Mouse (Mus musculus) stomach, embryonic 14.5 days (tissue): ENCODE results near the gene Palld. TPM values are rescaled to one million over a fixed set of nuclear protein-coding genes. Genes with fewer than 3 reads are reported as not detected.

Source experiments
- ATAC-seq: fragments of 200-750 bp; cut with Nextera tagmentation; 2 replicates; pipeline ENCODE4 v1.8.0; 2017; ENCODE audit warnings: low read depth, moderate TSS enrichment; ENCODE audit not compliant: insufficient number of reproducible peaks, insufficient read depth, low FRiP score
- H3K27ac ChIP-seq: fragments of 300-500 bp; sonication (generic); 2 replicates; pipeline ENCODE4 v1.5.1; 2014; ENCODE audit warnings: mild to moderate bottlenecking, low read length, moderate library complexity, mixed read lengths
- H3K27me3 ChIP-seq: fragments of 300-500 bp; sonication (generic); 2 replicates; pipeline ENCODE4 v1.6.1; 2014; ENCODE audit warnings: low read length, control low read depth, mixed read lengths; ENCODE audit not compliant: control insufficient read depth, insufficient read depth
- H3K36me3 ChIP-seq: fragments of 300-500 bp; sonication (generic); 2 replicates; pipeline ENCODE4 v1.6.1; 2014; ENCODE audit warnings: mild to moderate bottlenecking, control low read depth, low read length, moderate library complexity, mixed read lengths; ENCODE audit not compliant: control insufficient read depth, insufficient read depth
- H3K4me1 ChIP-seq: fragments of 300-500 bp; sonication (generic); 2 replicates; pipeline ENCODE4 v1.6.1; 2014; ENCODE audit warnings: low read length, control low read depth, mixed read lengths; ENCODE audit not compliant: control insufficient read depth, insufficient read depth
- H3K4me2 ChIP-seq: fragments of 300-500 bp; sonication (generic); replicated peaks from 2 replicates; pipeline ENCODE4 v1.6.1; 2014; ENCODE audit warnings: low read depth, low read length, control low read depth
- H3K4me3 ChIP-seq: fragments of 300-500 bp; sonication (generic); 2 replicates; pipeline ENCODE4 v1.5.1; 2014; ENCODE audit warnings: low read depth, low read length, control low read depth
- H3K9ac ChIP-seq: fragments of 300-500 bp; sonication (generic); replicated peaks from 2 replicates; pipeline ENCODE4 v1.6.1; 2014; ENCODE audit warnings: low read depth, mild to moderate bottlenecking, control low read depth, low read length, moderate library complexity, mixed read lengths
- H3K9me3 ChIP-seq: fragments of 300-500 bp; sonication (generic); 2 replicates; pipeline ENCODE4 v1.6.1; 2016; ENCODE audit warnings: low read depth, low read length, control low read depth; ENCODE audit not compliant: control insufficient read depth
- WGBS: fragments of 180-500 bp; shearing (Covaris S2); extraction: QIAGEN DNeasy Blood & Tissue Kit; methylation state at CpG from one replicate; pipeline ENCODE4 v1.1.7; 2014; 5-methylcytosine and 5-hydroxymethylcytosine counted together
- polyA plus RNA-seq: library from polyadenylated mRNA; unstranded; fragments of >200 nt; fragmentation: Nextera tagmentation; extraction: Ambion mirVana; gene quantifications from 2 replicates; pipeline ENCODE4 v1.2.1, GENCODE M21; 2014

The Palld gene
- polyA plus RNA-seq, 1 experiment from 2014 or later: 91.0 TPM

DNA sequence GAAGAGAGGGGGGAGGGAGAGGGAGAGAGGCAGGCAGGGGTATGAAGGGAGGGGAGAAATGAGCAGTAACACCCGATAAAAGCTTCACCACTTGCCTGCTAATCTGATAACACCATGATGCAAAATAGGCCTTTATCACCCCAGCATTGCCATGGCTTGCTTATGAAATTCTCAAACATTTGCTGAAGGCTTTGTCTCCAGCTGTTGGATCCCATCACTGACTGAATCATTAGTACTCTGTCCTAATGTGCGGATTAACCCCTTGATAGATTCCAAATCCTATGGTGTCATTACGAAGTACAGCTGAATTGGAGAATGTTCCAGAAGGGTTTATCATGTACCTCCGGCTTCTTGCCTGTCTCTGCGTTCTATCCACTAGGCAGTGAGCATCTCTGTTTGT is 55.0 kb downstream of the Palld start:
- no peaks in the 10 kb centered on the region for H3K9me3 ChIP-seq
- WGBS: 60% methylated on average over 5 of the region's 5 CpGs
- H3K4me3 ChIP-seq: no peak overlapping the region
- no peaks in the 10 kb centered on the region for H3K36me3 ChIP-seq
- no peaks in the 10 kb centered on the region for H3K27me3 ChIP-seq
- 0 out of 2 replicates have a peak, but pooled peaks cover 7% of the 10 kb centered on the region for H3K4me1 ChIP-seq
- H3K9ac ChIP-seq: no peak overlapping the region
- H3K27ac ChIP-seq: no peak overlapping the region
- no peak for ATAC-seq
- H3K4me2 ChIP-seq: no peak overlapping the region

DNA sequence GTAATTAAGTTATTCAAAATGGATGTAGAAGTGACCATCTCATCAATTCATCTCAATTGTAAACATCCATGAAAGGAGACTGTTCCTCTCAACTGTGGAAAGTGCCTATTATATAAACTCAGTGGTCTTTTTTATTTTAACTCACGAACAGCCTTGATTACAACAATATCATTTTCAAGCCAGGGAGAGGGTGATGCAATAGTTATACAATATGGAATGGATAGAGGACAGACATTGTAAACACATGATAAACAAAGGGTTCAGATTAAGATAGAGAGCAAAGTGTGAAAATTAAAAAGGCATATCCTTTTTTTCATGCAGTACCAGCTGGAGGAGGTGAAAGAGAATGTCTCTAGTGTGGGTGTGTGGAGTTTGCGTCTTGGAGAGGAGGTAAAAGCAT is 57.5 kb downstream of the Palld start:
- H3K27ac ChIP-seq: no peak overlapping the region
- H3K36me3 ChIP-seq: no peaks in the 10 kb centered on the region
- no peak overlapping the region for H3K4me2 ChIP-seq
- 0 out of 2 replicates have a peak, but pooled peaks cover 7% of the 10 kb centered on the region for H3K4me1 ChIP-seq
- no peak overlapping the region for H3K9ac ChIP-seq
- H3K4me3 ChIP-seq: no peak overlapping the region
- no peak for ATAC-seq
- no peaks in the 10 kb centered on the region for H3K9me3 ChIP-seq
- H3K27me3 ChIP-seq: no peaks in the 10 kb centered on the region
- 55% methylated on average over 2 of the region's 2 CpGs for WGBS

DNA sequence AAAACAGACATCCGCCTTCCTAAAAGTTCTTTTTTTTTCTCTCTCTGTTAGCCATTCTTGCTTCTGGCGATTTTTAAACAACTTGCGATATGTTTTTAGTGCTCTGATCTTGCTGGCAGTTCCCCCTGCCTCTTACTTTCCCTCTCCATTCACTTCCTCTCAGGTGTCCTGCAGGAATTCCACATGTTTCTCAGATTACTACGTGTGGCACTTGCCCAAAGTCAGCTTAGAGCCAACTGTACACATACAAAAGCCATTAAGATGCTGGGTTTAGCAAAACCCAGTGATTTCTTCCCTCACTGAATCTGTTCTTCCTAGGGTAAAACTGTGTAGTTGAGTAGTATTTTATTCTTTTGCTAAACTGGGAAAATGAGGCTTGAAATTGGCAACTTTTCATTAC is 57.9 kb downstream of the Palld start:
- peak overlapping the region; percentile 1; the same call in 1 of the 2 replicates for H3K27ac ChIP-seq
- H3K9me3 ChIP-seq: no peaks in the 10 kb centered on the region
- 40% methylated on average over 4 of the region's 4 CpGs for WGBS
- no peaks in the 10 kb centered on the region for H3K36me3 ChIP-seq
- no peak overlapping the region for H3K9ac ChIP-seq
- 0 out of 2 replicates have a peak, but pooled peaks cover 7% of the 10 kb centered on the region for H3K4me1 ChIP-seq
- no peak overlapping the region for H3K4me3 ChIP-seq
- ATAC-seq: no peak
- H3K4me2 ChIP-seq: no peak overlapping the region
- H3K27me3 ChIP-seq: no peaks in the 10 kb centered on the region

DNA sequence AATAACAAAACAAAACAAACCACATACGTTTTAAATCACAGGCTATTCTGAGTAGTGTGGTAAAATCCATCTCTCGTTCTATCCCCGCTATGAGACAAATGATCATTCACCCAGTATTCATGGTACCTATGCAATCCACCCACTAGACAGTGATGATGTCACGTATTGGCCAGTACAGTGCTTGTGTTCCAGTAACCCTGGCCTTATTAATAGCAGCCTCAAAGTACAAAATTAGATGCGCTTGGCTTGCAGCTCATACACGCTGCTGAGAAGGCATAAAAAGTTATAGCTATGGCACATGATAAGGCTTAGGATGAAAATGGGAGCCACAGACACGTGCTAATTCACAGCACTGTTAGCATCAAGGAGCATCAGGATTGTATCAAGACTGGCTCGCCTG is 58.7 kb downstream of the Palld start:
- H3K4me1 ChIP-seq: 0 out of 2 replicates have a peak, but pooled peaks cover 3% of the 10 kb centered on the region
- H3K9me3 ChIP-seq: no peaks in the 10 kb centered on the region
- no peaks in the 10 kb centered on the region for H3K27me3 ChIP-seq
- H3K4me2 ChIP-seq: no peak overlapping the region
- no peak overlapping the region for H3K27ac ChIP-seq
- H3K4me3 ChIP-seq: no peak overlapping the region
- 77% methylated on average over 8 of the region's 8 CpGs for WGBS
- ATAC-seq: no peak
- no peak overlapping the region for H3K9ac ChIP-seq
- H3K36me3 ChIP-seq: no peaks in the 10 kb centered on the region

DNA sequence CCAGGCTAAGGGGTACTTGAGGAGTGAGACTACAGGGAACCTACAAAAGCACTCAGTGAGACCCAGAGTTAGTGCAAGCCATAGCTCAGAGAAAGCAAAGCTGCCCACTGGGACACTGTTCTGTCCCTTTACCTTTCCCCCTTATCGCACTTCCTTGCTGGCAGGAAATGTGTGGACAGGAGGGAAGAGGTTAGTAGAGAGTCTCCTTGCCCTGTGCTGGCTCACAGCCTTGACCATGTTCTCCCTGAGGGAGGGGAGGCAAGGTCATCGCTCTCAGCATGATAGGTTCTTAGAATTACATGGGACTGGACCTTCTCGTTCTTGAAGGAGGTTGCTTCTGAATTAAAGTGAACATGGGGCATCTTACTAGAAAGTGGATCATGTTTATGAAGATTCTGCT is 69.3 kb downstream of the Palld start:
- 90% methylated on average over 3 of the region's 3 CpGs for WGBS
- ATAC-seq: no peak

DNA sequence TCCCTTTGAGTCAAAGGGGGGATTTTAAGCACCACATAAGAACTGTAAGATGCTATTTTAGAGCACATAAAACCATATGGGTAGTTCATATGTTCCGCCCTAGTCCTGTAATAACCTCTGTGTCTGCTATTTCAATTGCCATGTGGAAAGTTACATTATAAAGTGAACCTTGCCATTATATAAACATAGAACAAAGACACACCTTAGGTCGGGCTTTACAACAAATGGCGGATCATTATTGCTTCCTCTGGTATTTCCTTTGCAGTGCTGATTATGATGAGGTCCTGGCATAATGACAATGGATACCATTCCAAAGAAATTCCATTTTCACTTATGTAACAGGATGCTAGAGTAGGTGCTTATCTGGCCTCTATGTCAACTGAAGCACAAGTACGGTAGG is 70.5 kb downstream of the Palld start:
- 67% methylated on average over 4 of the region's 4 CpGs for WGBS
- no peak overlapping the region for H3K27ac ChIP-seq
- H3K4me1 ChIP-seq: no peaks in the 10 kb centered on the region
- H3K4me3 ChIP-seq: no peak overlapping the region
- no peaks in the 10 kb centered on the region for H3K27me3 ChIP-seq
- no peaks in the 10 kb centered on the region for H3K36me3 ChIP-seq
- H3K9me3 ChIP-seq: no peaks in the 10 kb centered on the region
- ATAC-seq: no peak
- no peak overlapping the region for H3K9ac ChIP-seq
- H3K4me2 ChIP-seq: no peak overlapping the region

More for the DNA sequence above, 69.3 kb downstream of the Palld start:
- Histone ChIP-seq H3K4me3 (no peak overlapping the region), H3K36me3 (no peaks in the 10 kb centered on the region), H3K4me1 (no peaks in the 10 kb centered on the region), H3K27me3 (no peaks in the 10 kb centered on the region), H3K4me2 (no peak overlapping the region), H3K9me3 (no peaks in the 10 kb centered on the region), H3K27ac (no peak overlapping the region), H3K9ac (no peak overlapping the region)

- 22% methylated on average over 6 of the region's 6 CpGs for WGBS
These were observed 71.7 kb downstream of the Palld start for GRCm38 (mm10) chr8:61830821-61831220.

DNA sequence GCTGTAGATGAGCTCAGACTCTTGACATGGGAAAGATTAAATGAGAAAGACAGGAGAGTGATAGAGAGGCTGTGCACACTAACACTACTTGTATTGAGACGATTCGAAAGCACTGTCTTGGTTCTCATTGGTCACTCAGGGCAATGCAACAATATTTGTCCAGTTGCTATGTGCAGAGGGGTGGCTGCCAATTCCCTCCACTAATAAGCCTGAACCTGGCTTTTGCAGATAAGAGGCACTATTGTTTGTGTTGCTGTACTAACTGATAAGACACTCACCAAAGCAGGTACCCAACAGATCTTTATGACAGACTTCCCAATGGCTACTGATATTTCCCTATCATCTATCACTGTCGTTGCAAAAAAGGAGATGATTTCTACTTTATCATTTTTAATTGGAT is 77.9 kb downstream of the Palld start:
- peaks cover 7% of the 10 kb centered on the region; the same call in 1 of the 2 replicates for H3K4me1 ChIP-seq
- H3K27ac ChIP-seq: no peak overlapping the region
- H3K9me3 ChIP-seq: no peaks in the 10 kb centered on the region
- ATAC-seq: peak; percentile 67; the same call in 1 of the 2 replicates
- H3K4me2 ChIP-seq: no peak overlapping the region
- H3K9ac ChIP-seq: no peak overlapping the region
- WGBS: 51% methylated on average over 3 of the region's 3 CpGs
- H3K4me3 ChIP-seq: no peak overlapping the region
- no peaks in the 10 kb centered on the region for H3K27me3 ChIP-seq
- no peaks in the 10 kb centered on the region for H3K36me3 ChIP-seq

More at GRCm38 (mm10) chr8:61830821-61831220, 71.7 kb downstream of the Palld start:
- ATAC-seq: no peak
- Histone ChIP-seq H3K9me3 (no peaks in the 10 kb centered on the region), H3K4me2 (no peak overlapping the region), H3K27me3 (no peaks in the 10 kb centered on the region), H3K4me3 (no peak overlapping the region), H3K36me3 (no peaks in the 10 kb centered on the region), H3K27ac (no peak overlapping the region), H3K9ac (no peak overlapping the region), H3K4me1 (no peaks in the 10 kb centered on the region)

DNA sequence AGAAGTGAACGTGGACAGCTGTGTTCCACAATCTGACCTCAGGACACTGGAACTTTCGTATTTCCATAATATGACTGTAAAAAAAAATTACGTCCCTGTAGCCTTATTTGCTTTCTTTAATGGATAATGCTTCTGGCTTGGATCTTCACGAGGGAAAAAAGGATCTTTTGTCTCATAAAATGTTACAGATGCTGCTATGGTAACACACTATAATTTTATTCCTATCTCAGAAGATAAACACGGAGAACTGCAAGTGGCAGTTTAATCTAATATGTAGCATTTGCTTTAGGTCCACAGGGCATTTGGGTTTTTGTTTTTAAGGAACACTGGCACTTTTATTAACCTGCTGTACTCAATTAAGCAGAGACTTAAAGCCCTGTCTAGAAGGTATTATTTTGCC is 79.3 kb downstream of the Palld start:
- no peak for ATAC-seq
- no peaks in the 10 kb centered on the region for H3K9me3 ChIP-seq
- H3K4me2 ChIP-seq: no peak overlapping the region
- H3K27ac ChIP-seq: no peak overlapping the region
- H3K4me3 ChIP-seq: no peak overlapping the region
- no peaks in the 10 kb centered on the region for H3K36me3 ChIP-seq
- H3K4me1 ChIP-seq: peaks cover 7% of the 10 kb centered on the region; the same call in 1 of the 2 replicates
- H3K27me3 ChIP-seq: no peaks in the 10 kb centered on the region
- no peak overlapping the region for H3K9ac ChIP-seq
- 46% methylated on average over 5 of the region's 5 CpGs for WGBS
